In the genomic region with DNA sequence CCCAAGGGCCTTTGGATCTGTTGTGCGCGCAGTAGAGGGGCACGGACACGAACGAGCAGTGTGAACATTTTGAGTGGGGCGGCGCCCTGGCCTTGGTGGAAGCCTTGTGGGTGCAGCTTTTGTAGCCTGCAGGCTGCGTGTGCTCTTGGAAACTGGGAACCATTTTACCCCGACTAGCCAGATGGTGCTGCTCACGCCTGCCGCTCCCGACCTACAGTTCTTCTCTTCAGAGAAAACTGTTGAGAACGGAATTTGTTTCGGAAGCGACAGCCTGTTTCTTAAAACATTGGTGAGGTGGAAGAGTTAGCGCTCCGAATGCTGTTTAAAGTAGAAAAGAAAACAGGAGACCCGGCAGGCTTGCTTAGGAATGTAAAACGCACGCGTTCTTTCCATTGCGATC, we compare ENCODE assay signal across 17 mouse cellular contexts. TPM values are rescaled to one million over a fixed set of nuclear protein-coding genes. Genes with fewer than 3 reads are reported as not detected.
DNase-seq lines count a peak whose midpoint lies in the region; ATAC-seq and TF ChIP-seq lines count a peak whose summit lies in the region.
"Had no signal": no experiment of that assay in that cellular context is flagged by ENCODE, and none has a peak within 500 bp of the region (broad histone marks: within the 10 kb centered on the region; RNA-seq: fewer than 3 reads in every experiment).

No protein-coding gene starts in this region.

- intact Hi-C loops in heart, adult 2 months (cut with DNase I) = no loop called here

- no peaks in the 10 kb centered on the region for H3K4me1 ChIP-seq in forebrain, embryonic 13.5 days
- H3K4me1 ChIP-seq in forebrain, embryonic 10.5 days = no peaks in the 10 kb centered on the region
- H3K4me1 ChIP-seq in kidney, embryonic 14.5 days (ENCODE audit: control insufficient read depth, insufficient read depth, low read length) = no peaks in the 10 kb centered on the region
- H3K4me1 ChIP-seq in heart, adult 2 months (ENCODE audit: control insufficient read depth, insufficient read depth, low read length) = peaks cover 3% of the 10 kb centered on the region
- H3K4me1 ChIP-seq: embryonic facial prominence, embryonic 13.5 days; heart, embryonic 12.5 days had no signal

- no peak overlapping the region for H3K4me2 ChIP-seq in forebrain, embryonic 13.5 days
- H3K4me2 ChIP-seq in kidney, embryonic 14.5 days (replicated peaks; ENCODE audit: low read depth, low read length) = no peak overlapping the region
- H3K4me2 ChIP-seq: embryonic facial prominence, embryonic 13.5 days; heart, embryonic 12.5 days; liver, embryonic 13.5 days; midbrain, embryonic 11.5 days had no signal

- TF ChIP-seq EP300 in heart, adult 2 months (IDR thresholded peaks at IDR 0.05; ENCODE audit: insufficient read depth, low read depth, low read length) = no peak

- no peak for DNase-seq in forebrain, embryonic 10.5 days (ENCODE audit: extremely low spot score, low spot score)
- DNase-seq in brain, embryonic 14.5 days (ENCODE audit: low read depth) = peak; percentile 51
- DNase-seq in layer of hippocampus, adult 9-11 months = peak; percentile 67
- peak; percentile 70 to 75 for DNase-seq in right cerebral cortex, adult 2 months (ENCODE audit: low spot score in 2 of 2)
- no peak for DNase-seq in thymus, postnatal 14 days
- no peak for DNase-seq in heart, adult 2 months
- DNase-seq: cerebellum, postnatal 14 days; kidney, adult 11 months; liver, embryonic 13.5 days had no signal

- H3K79me2 ChIP-seq in heart, adult 2 months (replicated peaks; ENCODE audit: control insufficient read depth, insufficient read depth, low read length) = no peaks in the 10 kb centered on the region

- H3K27ac ChIP-seq in forebrain, embryonic 13.5 days = no peak overlapping the region
- H3K27ac ChIP-seq in forebrain, embryonic 10.5 days = no peak overlapping the region
- H3K27ac ChIP-seq in kidney, embryonic 14.5 days (ENCODE audit: low read depth, low read length) = no peak overlapping the region
- H3K27ac ChIP-seq in heart, adult 2 months = no peak overlapping the region
- H3K27ac ChIP-seq: embryonic facial prominence, embryonic 13.5 days; liver, embryonic 13.5 days had no signal

- 0 out of 2 replicates have a peak, but pooled peaks have one; percentile 13 for ATAC-seq in forebrain, embryonic 13.5 days
- ATAC-seq in kidney, embryonic 14.5 days (ENCODE audit: low FRiP score, low TSS enrichment) = no peak

- 94% methylated on average over 22 of the region's 22 CpGs for WGBS in forebrain, embryonic 13.5 days
- 96% methylated on average over 22 of the region's 22 CpGs for WGBS in forebrain, embryonic 10.5 days
- 95% methylated on average over 22 of the region's 22 CpGs for WGBS in kidney, embryonic 14.5 days
- WGBS in heart, adult 2 months = 94% methylated on average over 22 of the region's 22 CpGs

- no peaks in the 10 kb centered on the region for H3K9me3 ChIP-seq in forebrain, embryonic 13.5 days (replicated peaks)
- H3K9me3 ChIP-seq in forebrain, embryonic 10.5 days = no peaks in the 10 kb centered on the region
- no peaks in the 10 kb centered on the region for H3K9me3 ChIP-seq in kidney, embryonic 14.5 days (ENCODE audit: control insufficient read depth, low read length)
- H3K9me3 ChIP-seq: embryonic facial prominence, embryonic 13.5 days; G1E; heart, embryonic 12.5 days; liver, embryonic 13.5 days had no signal

- H3K36me3 ChIP-seq in forebrain, embryonic 13.5 days (ENCODE audit: poor library complexity, severe bottlenecking) = peaks cover 29% of the 10 kb centered on the region
- H3K36me3 ChIP-seq in forebrain, embryonic 10.5 days (replicated peaks) = peaks cover 80% of the 10 kb centered on the region
- H3K36me3 ChIP-seq in kidney, embryonic 14.5 days (ENCODE audit: control insufficient read depth, insufficient read depth, low read length) = peaks cover 72% of the 10 kb centered on the region
- H3K36me3 ChIP-seq in heart, adult 2 months (ENCODE audit: control insufficient read depth, insufficient read depth, low read length) = peaks cover 30% of the 10 kb centered on the region

- no peaks in the 10 kb centered on the region for H3K27me3 ChIP-seq in forebrain, embryonic 13.5 days
- no peaks in the 10 kb centered on the region for H3K27me3 ChIP-seq in forebrain, embryonic 10.5 days (ENCODE audit: poor library complexity, severe bottlenecking)
- H3K27me3 ChIP-seq in kidney, embryonic 14.5 days (ENCODE audit: control insufficient read depth, insufficient read depth, low read length) = no peaks in the 10 kb centered on the region
- no peaks in the 10 kb centered on the region for H3K27me3 ChIP-seq in heart, adult 2 months (ENCODE audit: control insufficient read depth, insufficient read depth, low read length)
- H3K27me3 ChIP-seq: embryonic facial prominence, embryonic 13.5 days; heart, embryonic 12.5 days; liver, embryonic 13.5 days had no signal

- H3K9ac ChIP-seq in forebrain, embryonic 13.5 days = no peak overlapping the region
- no peak overlapping the region for H3K9ac ChIP-seq in kidney, embryonic 14.5 days (ENCODE audit: low read depth, low read length)
- H3K9ac ChIP-seq in heart, adult 2 months (ENCODE audit: low read depth, low read length) = no peak overlapping the region
- H3K9ac ChIP-seq: embryonic facial prominence, embryonic 13.5 days; heart, embryonic 12.5 days; liver, embryonic 13.5 days had no signal

- no peak overlapping the region for H3K4me3 ChIP-seq in forebrain, embryonic 13.5 days
- no peak overlapping the region for H3K4me3 ChIP-seq in forebrain, embryonic 10.5 days
- H3K4me3 ChIP-seq in kidney, embryonic 14.5 days (ENCODE audit: low read length) = no peak overlapping the region
- no peak overlapping the region for H3K4me3 ChIP-seq in heart, adult 2 months
- H3K4me3 ChIP-seq: embryonic facial prominence, embryonic 13.5 days; heart, embryonic 12.5 days; liver, embryonic 13.5 days had no signal

- TF ChIP-seq POLR2A in brain, embryonic 14.5 days (IDR thresholded peaks at IDR 0.05; ENCODE audit: borderline replicate concordance, extremely low read depth, insufficient read depth, insufficient read length, poor library complexity, severe bottlenecking) = no peak
- TF ChIP-seq POLR2A in heart, adult 2 months (IDR thresholded peaks at IDR 0.05; ENCODE audit: insufficient read depth, low read depth, low read length) = no peak

- no peak for TF ChIP-seq CTCF in brain, embryonic 14.5 days (IDR thresholded peaks at IDR 0.05; ENCODE audit: borderline replicate concordance, extremely low read depth, insufficient read depth, insufficient read length)
- TF ChIP-seq CTCF in heart, adult 2 months (IDR thresholded peaks at IDR 0.05) = no peak

RNA-seq across cellular contexts. Expression of gene Cflar, which starts 25.7 kb away (rescaled TPM):
- 17.1 and 22.8 TPM in 2 replicates for polyA plus RNA-seq in forebrain, embryonic 13.5 days (2015; fragmentation: Nextera tagmentation; extraction: Ambion mirVana)
- polyA plus RNA-seq in forebrain, embryonic 10.5 days (2016; fragmentation: Nextera tagmentation; extraction: Ambion mirVana) = 26.3 and 30.7 TPM in 2 replicates
- polyA plus RNA-seq in brain, embryonic 14.5 days (2012; rRNA removed) = 12.3 and 12.7 TPM in 2 replicates
- 34.0 and 39.6 TPM in 2 replicates for polyA plus RNA-seq in kidney, embryonic 14.5 days (2014; fragmentation: Nextera tagmentation; extraction: Ambion mirVana)
- total RNA-seq in heart, adult 2 months (2021) = 10 to 100 TPM; 50.2 to 63.0 TPM
- 21.7 and 39.1 TPM in 2 replicates for polyA plus RNA-seq in heart, adult 2 months (2012; rRNA removed)

RNA-seq across cellular contexts. Expression of gene Als2cr12, which starts 41.2 kb away (rescaled TPM):
- polyA plus RNA-seq in forebrain, embryonic 13.5 days (2015; fragmentation: Nextera tagmentation; extraction: Ambion mirVana) = not detected in 2 replicates
- not detected in 2 replicates for polyA plus RNA-seq in forebrain, embryonic 10.5 days (2016; fragmentation: Nextera tagmentation; extraction: Ambion mirVana)
- polyA plus RNA-seq in brain, embryonic 14.5 days (2012; rRNA removed) = not detected in 2 replicates
- not detected in 2 replicates for polyA plus RNA-seq in kidney, embryonic 14.5 days (2014; fragmentation: Nextera tagmentation; extraction: Ambion mirVana)
- not detected for total RNA-seq in heart, adult 2 months (2021)
- polyA plus RNA-seq in heart, adult 2 months (2012; rRNA removed) = 0.49 TPM in 1 of 2 replicates, not detected in the other
- total RNA-seq: layer of hippocampus, postnatal 25 days had no signal
- polyA plus RNA-seq: embryonic facial prominence, embryonic 13.5 days; G1E; heart, embryonic 12.5 days; hindbrain, embryonic 11.5 days; liver, embryonic 13.5 days; midbrain, embryonic 11.5 days had no signal

RNA-seq across cellular contexts. Expression of gene Casp8, which starts 58.2 kb away (rescaled TPM):
- polyA plus RNA-seq in forebrain, embryonic 13.5 days (2015; fragmentation: Nextera tagmentation; extraction: Ambion mirVana) = 6.3 and 7.2 TPM in 2 replicates
- 9.2 and 10.8 TPM in 2 replicates for polyA plus RNA-seq in forebrain, embryonic 10.5 days (2016; fragmentation: Nextera tagmentation; extraction: Ambion mirVana)
- 1.6 and 3.4 TPM in 2 replicates for polyA plus RNA-seq in brain, embryonic 14.5 days (2012; rRNA removed)
- polyA plus RNA-seq in kidney, embryonic 14.5 days (2014; fragmentation: Nextera tagmentation; extraction: Ambion mirVana) = 35.2 and 41.3 TPM in 2 replicates
- 1 to 10 TPM; 6.3 to 8.0 TPM for total RNA-seq in heart, adult 2 months (2021)
- 2.0 and 3.8 TPM in 2 replicates for polyA plus RNA-seq in heart, adult 2 months (2012; rRNA removed)

Comparison
In these comparisons a context has a peak if more than half of its experiments do, and no peak if none do; other contexts are left out.
1. DNase-seq: peak in brain, embryonic 14.5 days (single experiment), layer of hippocampus, adult 9-11 months (single experiment) and right cerebral cortex, adult 2 months (2 of 2); none in forebrain, embryonic 10.5 days (single experiment), thymus, postnatal 14 days (single experiment) and heart, adult 2 months (0 of 2).